Mouse (Mus musculus) kidney, postnatal 4 days (tissue): ENCODE measurements at regions not wholly inside any gene's neighbourhood (a gene's known extent, or its start where the extent isn't known, plus 50 kb on each side); places are given as distances from the start of the nearest gene placed in this dataset.

ENCODE experiments used
- DNase-seq, 2 experiments: peaks; one replicate each; pipeline ENCODE4 v3.0.0; 2021; ENCODE audit warnings: mixed read lengths in 2 of 2

DNA sequence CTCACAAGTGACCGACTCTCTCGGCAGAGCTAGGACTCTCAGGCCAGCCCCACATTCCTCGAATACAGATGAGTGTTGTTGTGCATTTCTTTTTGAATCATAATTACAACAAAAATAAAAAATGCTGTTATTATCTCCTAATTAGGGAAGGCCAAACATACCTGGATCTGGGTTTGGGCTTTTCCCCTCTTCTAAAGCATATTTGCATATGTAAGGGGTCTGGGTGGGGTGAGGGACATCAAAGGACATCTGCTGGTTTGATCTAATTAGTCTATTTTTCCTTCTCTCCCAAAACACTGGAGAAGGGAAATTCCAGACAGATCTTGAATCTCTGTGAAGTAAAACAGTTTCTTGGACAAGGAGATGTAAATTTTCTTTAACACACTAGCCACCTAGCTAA is 85.3 kb downstream of the Tfap2a start:
- no peak for DNase-seq

DNA sequence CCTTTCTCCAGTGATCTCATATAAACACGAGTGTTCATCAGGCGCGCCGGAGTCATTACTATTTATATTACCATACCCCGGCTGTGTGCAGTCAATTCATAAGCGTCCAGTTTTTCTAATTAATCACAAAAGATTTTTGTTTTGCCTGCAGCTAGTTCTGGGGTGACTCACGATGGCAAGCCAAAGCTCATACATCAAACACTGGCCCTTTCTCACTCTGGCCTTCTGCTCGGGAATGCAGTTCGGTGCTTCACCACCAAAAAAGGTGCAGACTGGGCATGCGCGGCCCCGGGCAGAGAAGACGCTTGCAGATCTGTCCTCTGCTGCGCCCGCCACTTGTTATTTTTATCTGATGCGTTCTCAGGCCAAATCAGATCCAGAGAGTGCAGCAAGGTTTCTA is 87.1 kb downstream of the Tfap2a start:
- DNase-seq = peak; percentile 82 to 85

DNA sequence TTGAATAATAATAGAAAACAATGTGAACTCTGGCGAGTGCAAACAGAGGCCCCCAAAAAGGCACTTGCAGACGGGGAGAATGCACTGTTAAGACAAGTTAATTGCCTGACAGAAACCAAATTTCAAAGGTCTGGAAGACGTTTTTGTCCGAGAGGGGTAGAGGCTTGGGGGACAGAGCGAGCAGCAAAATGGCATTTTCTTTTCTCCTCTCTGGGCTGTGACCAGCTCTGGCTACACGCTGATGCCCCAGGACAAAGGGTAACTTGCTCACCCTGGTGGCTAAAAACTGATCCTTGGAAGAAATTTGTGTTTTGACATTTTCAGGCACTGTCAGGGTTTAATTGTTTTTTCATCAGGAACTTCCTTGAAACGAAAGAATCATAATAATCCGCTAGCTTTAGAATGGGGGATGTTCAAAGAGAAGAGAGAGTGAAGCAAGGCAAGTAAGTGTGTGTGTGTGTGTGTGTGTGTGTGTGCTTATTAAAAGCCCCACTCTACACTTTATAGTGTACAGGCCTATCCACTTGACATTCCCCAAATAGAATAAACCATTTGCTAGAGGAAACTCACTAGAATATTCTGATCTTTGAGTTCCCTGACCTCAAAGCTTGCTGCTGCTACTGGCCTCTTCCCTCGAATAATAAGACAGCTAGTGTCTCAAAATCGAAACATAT is 88.0 kb downstream of the Tfap2a start:
- DNase-seq = peak; percentile 3 to 19

DNA sequence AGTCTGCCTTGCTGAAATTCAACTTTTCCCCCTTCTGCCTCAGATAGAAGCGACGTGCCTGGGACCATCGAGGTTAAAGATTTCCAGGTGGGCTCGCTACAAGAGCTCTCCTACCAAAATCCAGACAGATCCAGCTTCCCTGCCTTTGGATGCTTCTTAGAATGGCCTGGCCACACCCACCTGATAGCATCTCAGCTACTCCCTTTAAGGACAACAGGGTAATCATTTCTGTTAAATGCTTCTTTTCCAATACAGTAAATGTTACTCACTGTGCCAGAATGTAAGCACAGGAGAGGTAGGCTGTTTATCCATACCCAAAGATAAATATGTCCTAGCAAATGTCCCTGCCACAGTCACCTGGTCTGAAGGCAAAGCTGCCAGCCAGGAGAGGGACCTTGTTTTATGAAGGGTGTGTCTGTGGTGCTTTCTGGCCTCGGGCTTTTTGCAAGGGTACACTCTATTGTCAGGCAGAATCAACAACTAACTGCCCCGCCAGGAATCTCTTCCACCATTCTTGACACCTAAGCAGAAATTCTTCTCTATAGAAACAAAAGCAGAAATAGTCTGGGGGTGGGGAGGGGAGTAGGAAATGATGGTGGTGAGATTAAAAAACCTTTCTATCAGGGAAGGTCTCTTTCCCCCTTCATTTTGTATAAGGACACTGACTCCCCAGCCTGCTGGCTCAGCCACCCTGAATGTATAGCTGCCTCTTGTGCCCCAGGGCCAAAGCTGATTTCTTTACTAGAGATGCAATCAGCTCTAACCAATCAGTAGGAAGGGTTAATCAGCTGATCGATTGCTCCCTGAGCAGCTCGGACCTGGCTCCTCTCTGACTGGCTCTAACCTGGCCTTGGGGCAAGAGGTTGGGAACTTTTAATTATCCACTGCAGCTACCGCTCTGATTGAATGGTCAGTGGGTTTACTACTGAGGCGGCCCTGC is 88.8 kb downstream of the Tfap2a start:
- DNase-seq = peak in 1 of 2 experiments; percentile 8

DNA sequence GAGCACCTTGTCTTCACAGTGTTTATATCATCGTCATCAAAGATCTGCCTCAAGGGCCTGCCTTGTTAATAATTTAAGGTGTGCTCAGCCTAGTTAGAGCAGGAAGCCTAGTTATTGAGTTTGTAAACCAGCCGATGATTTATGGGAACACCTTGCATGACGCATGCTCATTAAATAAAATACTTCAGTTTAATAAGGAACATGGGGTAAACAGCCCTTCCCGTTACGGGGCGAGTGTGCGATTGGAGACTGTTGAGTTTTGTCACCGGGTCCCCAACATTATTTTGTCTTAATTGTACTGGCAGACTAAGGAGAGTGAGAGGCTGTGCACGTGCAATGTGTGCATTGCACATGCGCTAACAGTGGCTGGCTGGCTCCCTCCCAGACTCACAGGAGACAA is 92.0 kb downstream of the Tfap2a start:
- peak in 1 of 2 experiments; percentile 8 for DNase-seq

DNA sequence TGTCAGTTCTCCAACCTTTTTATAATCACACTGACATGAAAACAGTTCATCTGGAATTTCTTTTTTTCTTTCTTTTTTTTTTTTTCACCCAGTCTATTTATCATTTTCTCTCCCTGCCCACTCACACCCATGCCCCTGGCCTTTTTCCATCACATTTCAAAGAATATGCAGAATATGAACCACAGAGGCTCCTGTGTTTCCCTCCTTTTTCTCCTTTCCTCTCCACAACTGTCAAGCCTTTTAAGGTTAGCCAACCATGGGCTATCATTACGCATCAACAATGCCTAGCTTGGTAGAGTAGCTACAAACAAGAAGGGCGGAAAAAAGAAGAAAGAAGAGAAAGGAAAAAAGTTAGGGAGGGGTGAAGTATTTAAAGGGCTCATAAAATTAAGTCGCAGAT is 92.5 kb downstream of the Tfap2a start:
- DNase-seq = no peak

DNA sequence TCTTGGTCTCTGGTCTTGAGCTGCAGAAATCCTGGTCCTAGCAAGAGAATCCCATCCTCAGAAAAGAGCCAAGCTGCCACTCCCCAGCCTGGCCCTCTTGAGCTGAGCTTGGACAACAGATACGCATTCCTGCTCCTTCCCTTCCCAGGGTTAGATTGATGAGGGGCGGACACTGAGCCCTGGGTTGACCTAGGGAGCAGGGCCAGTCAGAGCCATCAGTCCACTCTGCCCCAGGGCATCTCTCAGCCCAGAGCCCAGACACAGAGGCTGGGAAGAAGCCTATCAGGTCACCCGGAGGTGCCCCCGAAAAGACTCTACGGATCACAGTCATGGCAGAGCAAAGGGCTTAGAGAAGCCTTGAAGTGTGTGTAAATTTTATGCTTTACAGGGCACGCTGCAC is 95.2 kb downstream of the Tfap2a start:
- no peak for DNase-seq

DNA sequence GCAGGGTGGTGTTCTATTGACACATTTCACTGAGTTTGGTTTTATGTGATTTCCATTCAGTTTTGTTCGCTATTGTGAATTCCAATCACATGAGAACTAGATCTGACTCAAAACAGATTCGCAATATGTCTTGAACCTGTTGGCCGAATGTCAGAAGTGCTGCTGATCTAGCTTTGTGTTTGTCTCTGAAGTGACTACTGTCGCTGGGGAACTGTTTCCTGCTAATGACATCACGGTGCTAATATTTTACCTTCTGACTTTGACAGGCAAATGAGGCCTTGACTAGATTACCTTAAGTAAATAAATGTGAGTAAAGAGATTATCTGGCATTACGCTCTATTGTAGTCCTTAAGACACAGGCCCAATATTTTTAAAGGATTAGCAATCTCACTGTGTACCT is 100.9 kb downstream of the Tfap2a start:
- no peak for DNase-seq

DNA sequence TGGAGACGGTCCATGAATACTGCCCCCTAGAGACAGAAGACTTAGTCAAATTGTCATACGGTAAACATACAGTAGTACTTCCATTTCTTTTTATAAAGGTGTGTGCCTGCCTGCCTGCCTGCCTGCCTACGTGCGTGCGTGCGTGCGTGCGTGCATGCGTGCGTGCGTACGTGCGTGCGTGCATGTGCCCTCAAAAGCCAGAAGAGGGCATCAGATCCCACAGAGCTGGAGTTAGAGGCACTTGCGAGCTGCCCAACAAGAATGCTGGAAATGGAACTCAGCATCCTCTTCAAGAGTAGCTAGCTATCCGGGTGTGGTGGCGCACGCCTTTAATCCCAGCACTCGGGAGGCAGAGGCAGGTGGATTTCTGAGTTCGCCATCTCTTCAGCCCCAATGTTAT is 120.3 kb downstream of the Tfap2a start:
- DNase-seq = no peak

DNA sequence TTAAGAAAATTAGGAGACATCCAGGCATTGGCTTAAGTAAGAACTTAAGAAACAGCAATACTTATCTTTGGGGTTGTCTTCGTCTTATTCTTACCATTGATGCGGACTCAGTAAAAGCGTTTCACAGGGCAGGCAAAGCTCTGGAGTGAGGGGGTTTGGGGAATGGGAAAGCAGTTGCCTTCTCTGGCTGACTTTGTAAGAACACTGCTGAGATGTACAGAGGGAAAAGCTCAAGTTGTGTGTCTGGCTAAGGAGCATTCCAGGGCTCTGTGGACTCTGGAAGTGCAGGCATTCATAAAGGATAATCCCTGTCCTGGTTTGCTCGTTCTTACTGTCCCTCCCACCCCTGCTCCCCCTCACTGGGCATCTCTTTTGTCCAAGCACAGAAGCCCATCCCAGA is 129.7 kb downstream of the Tfap2a start:
- DNase-seq = no peak

DNA sequence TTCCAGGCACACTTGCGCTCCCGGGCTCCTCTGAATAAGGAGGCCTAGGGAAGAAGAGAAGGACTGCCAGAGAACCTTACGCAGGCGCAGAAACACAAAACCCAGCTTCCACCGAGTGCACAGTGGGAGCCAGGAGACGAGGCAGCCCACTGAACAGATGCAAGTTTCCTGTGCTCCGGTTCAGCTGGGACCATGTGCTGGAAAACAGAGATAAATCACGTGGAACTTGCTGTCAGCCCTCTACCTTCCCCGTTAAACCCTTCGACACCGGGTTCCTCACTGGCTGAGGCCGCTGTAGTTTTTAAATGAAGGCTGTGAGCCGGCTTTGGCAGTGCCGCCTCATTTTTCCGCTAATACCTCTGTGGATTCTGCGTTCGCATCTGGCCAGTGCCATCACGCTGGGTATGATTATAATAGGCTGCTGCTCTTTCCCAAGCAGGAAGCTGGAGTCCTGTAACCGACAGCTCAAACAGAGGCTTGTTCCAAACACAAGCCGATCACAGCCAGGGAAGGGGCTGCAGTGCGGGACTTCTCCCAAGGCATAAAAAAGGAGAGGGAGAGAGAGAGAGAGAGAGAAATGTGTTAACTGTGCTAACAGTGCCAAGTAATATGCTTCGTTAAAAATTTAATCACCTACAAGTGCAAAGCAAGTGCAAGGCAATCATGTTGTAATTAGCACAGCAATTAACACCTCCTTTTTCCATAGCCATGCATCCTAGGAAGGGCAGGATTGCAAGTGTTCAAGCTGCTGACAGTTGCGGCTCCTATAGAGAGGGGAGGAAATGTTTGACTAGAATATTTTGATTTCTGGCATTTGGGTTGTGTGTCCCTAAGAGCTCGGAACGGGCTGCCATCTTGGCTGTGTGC is 131.5 kb downstream of the Tfap2a start:
- DNase-seq = peak; percentile 57 to 66

DNA sequence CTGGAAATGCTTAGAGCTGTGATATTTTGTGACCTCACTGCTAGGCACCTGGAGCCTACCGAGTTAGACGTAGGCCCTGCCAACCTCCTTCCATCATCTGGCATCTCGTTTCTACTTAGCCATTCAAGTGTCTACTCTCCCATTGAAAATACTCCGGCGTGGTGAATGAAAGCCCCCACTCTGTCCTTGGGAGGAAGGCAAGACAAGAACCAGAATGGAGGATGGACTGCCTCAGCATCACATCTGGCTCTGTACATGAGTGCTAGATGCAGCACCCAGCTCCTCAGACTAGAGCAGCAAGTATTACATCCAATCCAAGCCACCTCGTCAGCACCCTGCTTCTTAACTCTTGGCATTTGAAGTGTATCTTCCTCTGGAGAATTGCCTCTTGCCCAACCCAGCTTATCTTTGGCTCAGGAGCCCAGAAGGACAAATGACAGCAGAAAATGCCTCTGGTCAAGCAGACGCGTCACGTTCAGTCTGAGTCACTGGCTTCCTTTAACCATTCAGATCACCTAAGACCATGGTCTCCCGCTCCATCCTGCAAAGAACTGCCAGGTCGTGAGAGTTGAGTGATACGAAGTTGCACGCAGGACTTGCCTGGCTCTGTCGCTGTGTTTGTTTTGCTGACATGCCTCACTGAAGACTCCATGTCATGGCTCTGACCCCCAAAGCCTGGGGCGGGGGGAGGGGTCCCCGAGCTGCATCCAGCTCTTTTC is 132.3 kb downstream of the Tfap2a start:
- DNase-seq = no peak

DNA sequence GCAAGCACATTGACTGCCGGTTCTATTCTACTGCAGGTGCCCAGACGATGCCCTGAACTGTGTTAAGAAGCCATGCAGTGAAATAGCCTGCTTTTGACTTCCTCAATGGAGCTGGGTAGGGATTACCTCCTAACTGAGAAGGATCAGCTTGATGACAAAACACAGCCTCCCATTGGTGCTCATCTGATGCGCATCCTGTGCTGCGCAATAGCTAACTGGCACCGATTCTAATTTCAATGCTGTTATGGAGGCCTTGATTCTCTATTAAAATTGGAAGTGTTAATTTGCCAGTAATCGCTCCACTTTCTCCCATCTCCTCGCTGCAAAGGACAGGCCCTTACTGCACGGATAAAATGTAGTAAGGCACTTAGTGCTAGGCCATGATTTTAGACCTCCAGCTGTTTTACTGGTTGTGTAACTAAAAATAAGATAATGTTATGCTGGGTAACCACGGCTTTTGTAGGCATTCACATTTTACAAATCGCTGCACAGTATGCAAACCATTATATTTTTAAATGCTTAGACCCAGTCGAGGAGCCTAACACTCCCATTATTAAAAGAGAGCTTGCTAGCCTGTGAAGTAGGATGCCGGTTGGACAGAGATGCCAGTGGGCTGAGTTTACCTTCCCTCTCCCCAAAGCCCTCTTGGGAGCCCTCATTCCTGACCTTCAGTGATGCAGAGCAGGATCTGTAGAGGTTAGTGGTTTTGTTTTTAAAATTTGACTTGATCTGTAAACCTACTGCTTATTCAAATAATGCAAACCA is 163.0 kb downstream of the Tfap2a start:
- DNase-seq = no peak

DNA sequence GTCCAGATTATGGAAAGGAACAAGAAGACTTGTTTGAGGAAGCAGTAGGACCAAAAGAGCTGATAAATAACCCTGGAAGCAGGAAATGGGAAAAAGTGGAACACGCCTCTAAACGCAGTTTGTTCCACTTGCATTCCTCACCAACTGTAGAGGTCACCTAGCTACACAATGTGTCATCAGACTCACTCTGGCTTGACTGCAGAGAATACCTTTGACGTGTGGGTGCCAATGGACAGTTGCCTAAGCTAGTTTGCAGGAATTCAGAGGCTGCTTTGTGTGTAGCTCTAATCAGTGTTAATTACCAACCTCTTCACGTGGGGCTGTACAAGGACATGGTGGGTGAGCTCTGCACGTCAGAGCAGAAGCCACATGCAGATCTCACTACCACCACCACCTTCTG is 168.7 kb downstream of the Tfap2a start:
- DNase-seq = no peak

DNA sequence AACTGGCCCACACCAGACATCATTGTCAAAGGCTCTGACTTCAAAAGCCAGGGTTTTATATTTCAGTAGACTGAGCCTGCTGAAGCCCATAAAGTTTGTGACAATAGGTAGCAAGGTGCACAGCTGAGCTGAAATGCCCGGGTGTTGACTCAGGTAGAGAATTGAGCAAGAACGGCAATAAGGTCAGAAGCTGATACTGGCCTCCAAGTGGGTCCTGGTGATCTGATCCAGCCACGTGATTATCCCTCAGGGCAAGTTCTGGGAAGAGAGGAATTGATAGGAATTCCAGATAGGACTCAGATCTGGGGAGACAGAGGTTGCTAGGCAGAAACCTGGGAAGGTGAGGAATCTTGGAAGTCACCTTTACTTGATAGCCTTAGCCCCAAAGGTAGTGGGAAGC is 170.4 kb downstream of the Tfap2a start:
- no peak for DNase-seq

DNA sequence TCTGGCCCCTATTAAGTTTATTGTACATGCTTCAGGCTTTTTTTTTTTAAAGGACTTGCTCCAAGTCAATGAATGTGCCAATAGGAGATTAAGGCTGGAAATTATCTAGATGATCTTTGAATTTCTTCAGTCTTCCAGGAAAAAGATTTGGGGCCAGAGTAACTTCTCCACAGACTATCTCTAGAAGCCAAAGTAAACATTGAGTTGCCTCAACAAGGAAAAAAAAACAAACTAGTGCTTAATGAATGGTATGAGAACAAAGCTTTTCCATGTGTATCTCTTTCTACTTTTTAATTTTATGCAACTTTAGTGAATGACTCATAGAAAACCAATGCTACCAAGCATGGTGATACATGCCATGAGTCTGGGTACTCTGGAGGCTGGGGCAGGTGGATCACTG is 173.8 kb downstream of the Tfap2a start:
- DNase-seq = no peak

DNA sequence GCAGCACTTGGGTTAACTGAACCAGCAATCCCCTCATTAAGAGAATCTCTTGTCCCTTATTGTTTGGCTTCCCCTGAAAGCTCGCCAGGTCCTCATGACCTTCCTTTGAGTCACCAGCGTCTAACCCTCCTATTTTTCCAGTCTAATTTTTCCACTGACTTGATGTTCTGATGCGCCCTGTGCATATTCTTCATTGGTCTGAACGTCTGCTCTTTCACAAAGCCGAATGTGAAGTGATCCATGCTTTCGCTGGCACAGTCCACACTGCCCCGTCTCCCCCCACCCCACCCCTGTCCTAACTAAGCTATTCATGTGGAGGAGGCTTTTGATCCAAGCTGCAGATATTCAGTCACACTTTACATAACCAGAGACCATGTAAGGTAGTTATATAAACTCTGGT is 183.8 kb downstream of the Tfap2a start:
- no peak for DNase-seq

DNA sequence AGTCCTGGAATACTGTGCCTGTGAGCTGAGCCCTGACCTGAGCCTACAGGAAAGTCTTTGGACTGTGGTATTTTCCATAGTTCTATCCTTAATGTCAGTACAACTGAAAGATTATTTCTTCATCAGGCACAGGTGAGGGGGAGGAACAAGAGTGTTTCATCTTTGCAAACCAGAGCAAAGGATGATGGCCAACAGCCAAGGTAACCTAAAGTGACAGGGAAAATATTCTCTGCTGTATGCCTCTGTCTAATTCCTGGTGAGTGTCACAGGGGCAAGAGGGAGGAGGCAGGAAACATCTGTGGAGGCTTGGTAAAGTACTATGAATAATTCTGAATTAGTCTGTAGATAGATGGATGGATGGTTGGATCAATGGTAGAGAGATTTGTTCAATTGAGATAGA is 164.3 kb upstream of the Ofcc1 start:
- no peak for DNase-seq

DNA sequence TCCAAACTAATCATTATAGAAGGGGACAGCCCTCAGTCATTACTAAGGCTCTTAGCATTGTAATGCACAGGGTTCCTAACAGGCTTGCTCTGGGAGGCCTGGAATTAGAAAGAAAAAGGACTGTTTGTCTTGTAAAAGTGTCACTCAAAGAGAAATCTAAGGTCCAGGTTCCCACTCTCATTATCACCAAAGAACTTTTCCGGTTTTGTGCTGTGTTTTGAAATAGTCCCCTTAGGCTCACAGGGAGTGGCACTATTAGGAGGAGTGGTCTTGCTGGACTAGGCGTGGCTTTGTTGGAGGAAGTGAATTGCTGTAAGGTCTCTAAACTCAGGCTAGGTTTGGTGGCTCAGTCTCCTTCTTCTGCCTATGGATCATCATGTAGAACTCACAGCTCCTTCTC is 161.9 kb upstream of the Ofcc1 start:
- DNase-seq = no peak

DNA sequence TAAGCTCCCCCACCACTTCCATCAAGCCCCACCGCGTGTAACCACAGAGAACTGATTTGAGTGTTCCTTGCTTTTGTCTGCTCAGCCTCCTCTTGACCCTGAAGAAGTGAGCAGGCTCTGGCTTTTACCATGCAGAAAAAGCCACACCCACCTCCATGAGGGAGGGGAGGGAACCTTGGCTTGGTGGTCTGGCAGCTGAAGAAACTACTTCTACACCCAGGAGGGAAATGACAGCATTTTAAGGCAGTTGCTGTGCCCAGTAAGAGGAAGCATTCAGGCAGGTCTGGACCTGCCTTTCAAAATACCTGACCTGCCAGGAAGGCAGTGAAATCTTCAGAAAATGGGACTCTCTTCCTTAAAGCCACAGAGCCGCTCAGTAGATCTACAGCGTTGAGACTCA is 156.9 kb upstream of the Ofcc1 start:
- no peak for DNase-seq

DNA sequence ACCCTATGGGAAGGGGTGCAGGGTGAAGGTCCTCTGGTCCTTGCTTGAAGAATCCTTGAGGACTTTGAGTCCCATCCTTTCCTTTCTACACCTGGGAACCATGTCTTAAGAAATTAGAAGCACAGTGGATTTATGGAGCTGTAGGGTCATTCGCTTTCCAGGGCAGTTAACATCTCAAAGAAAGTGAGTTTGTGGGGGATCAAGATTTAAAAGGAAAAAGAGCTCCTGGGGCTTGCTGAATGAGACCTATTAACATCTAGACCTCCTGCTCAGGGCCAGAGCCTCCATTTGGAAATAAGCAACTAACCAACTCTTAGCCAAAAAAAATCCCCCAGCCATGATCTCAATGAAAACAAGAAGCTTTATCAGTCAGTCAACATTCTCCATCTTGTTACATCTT is 148.0 kb upstream of the Ofcc1 start:
- no peak for DNase-seq

DNA sequence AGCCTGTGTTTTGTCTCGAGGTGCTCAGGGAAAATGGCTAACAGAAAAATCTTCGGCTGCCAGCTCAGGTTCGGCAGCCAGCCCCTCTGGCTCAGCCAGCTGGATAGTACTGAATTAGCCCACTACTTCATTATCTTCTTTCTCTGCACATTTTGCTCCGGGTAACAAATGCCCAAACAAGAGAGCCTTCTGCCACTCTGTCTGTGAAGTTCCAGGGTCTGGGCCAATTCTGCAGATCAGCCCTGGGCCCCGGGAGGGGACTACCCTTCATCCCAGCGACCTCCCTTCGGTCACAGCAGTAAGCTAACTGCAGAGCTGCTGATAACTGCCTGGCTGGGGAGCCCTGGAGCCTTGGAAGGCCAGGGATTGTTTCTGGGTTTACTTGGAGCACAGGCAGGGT is 119.6 kb upstream of the Ofcc1 start:
- DNase-seq = no peak
